Mouse (Mus musculus) E14TG2a.4 (cell line): ENCODE results near the gene Zfp326.

Experiments used
- CTCF ChIP-seq: conservative IDR thresholded peaks from 2 replicates; pipeline ENCODE4 v1.5.1; 2014; ENCODE audit warnings: low read length
- NANOG ChIP-seq: IDR thresholded peaks from 2 replicates; pipeline ENCODE4 v1.6.1; 2014; ENCODE audit warnings: borderline replicate concordance, low read length, mixed read lengths

GRCm38 (mm10) chr5:105844044-105844753 lies 32.2 kb upstream of the Zfp326 start:
- TF ChIP-seq CTCF: no peak
- TF ChIP-seq NANOG: no peak
